Mouse (Mus musculus): ENCODE data around the gene Tlk1.

The Tlk1 gene

DNA sequence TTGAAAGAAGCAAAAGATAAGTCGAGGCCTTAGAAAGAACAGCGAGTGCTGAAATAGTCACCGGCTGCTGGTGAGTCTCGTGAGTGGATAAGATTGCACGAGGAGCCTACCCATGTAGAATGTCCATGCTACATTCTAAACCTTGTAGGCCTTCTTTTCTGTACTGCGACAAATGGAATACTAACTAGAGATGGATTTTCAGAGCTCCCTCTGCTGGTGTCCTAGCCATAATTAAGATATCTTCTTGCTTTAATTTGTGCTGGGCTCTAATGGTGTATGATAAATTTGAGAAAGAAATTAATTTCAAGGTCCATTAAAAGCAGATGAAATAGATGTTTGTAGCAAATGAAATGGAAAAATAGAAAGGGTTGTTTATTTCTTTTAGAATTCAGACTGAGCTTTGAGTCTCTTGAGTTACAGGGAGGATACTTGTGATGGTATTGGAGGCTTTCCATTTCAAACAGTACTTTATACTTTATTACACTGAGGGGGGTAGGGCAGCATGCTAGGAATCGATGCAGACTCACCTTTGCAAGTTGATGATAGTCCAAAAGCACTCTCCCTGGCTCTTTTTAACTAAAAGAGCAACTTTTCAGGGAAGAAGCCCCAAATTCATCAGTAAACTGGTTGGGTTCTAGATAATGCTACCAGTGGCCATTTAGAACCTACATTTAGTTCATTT, 151.9 kb downstream of the Tlk1 start:
- DNase-seq = peak; percentile 32 to 39

DNA sequence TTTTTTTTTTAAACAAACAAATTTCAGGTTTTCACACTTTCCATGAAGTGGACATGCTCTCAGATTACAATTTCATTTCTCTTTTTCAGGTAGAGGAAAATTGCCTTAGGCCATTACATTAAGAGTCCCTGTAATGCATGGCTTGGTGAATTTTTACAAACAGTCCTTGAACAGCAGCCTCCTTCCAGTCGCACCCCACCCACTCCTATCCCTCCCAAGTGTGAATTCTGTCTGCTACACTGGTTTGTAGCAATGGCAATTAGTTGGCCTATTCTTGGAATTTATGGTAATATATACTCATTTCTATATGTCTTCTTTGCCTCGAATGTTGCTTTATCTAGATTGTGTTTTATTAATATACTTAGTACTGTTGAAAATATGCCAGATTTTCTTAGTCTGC, 153.1 kb downstream of the Tlk1 start:
- no peak for DNase-seq

GRCm38 (mm10) chr2:70669896-70670295, 155.6 kb downstream of the Tlk1 start:
- DNase-seq = no peak

DNA sequence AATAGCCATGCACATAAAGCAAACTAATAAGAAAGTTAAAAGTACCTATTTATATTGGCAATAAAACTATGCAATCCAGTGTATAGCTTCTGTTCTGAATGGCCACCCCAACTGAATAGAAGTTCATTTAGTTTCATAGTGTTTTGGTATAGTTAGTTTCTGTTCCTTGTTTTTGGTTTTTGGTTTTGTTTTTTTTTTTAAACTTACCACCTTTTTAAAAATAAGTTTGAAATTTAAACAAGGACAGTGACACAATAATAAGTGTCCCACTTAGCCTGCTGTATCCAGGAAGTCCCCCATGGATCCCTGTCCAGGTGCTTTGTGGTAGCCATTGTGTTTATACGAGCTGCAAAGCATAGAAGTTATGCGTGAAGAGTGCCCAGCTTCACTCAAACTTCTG, 156.3 kb downstream of the Tlk1 start:
- peak; percentile 36 to 39 for DNase-seq

DNA sequence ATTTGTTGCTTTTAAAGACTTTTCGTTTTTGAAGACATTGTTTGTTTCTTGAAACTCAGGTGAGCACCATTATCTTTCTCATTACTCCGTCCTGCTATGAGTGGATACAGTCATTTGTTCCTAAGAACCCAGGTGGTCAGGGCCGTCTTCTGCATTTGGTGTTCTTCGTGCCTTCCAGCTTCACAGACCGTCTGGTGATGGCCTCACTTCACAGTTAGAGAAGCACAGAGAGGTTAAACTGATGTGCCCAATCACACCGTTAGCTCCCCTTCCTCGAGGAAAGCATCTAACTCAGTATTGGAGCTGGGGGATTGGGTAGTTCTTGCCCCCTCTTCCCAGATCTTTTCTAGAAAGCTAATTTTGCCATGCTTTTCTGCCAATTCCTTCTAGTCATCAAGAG, 158.5 kb downstream of the Tlk1 start:
- no peak for DNase-seq

GRCm38 (mm10) chr2:70663764-70664163, 161.8 kb downstream of the Tlk1 start:
- peak; percentile 52 to 56 for DNase-seq

Measured in B cell, adult 2 months (primary cell).